Mouse (Mus musculus) liver, postnatal 0 days (tissue): ENCODE results near the gene Sox5.

ENCODE experiments used
- CTCF ChIP-seq: sonication (generic); IDR thresholded peaks from 2 replicates; pipeline ENCODE4 v1.5.1; 2016; ENCODE audit warnings: antibody characterized with exemption, low read depth
- EP300 ChIP-seq: IDR thresholded peaks from 2 replicates; pipeline ENCODE4 v1.6.1; 2016; ENCODE audit warnings: antibody characterized with exemption, low read depth, mild to moderate bottlenecking

DNA sequence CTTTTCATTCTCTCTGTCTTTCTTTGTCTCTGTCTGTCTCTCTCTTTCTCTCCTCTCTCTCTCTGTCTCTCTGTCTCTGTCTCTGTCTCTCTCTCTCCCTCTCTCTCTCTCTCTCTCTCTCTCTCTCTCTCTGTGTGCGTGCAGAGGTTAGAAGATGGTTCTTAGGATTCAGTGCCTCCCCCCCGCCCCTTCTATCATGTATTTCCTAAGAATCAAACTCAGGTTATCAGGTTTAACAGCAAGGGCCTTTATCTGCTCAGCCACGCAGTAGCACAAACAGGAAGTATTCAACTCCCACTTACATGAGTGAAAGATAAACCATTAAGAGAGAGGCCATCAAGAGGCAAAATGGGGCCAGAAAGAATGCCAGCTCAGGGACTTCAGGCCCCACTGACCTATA, 913.0 kb downstream of the Sox5 start:
- TF ChIP-seq CTCF (no peak), EP300 (peak; percentile 81)
